Mouse (Mus musculus): ENCODE data around the gene Orc6. TPM values are rescaled to one million over a fixed set of nuclear protein-coding genes. Genes with fewer than 3 reads are reported as not detected.

Orc6 gene
- total RNA-seq, 2 experiments from 2014 or later, result 27.8 to 30.3 TPM

Other genes starting within 250 kb of the Orc6 start
- 10 to 100 TPM; 21.7 to 22.8 TPM for gene Fbxw9, start 239.6 kb upstream of the Orc6 start, total RNA-seq (2021)
- not detected for gene Gm5741, start 231.7 kb upstream of the Orc6 start, total RNA-seq (2021)
- gene Dhps, start 227.9 kb upstream of the Orc6 start, total RNA-seq (2021), result 10 to 100 TPM; 64.4 to 68.5 TPM
- gene Wdr83os, start 218.9 kb upstream of the Orc6 start, total RNA-seq (2021), result 10 to 100 TPM; 48.2 to 54.8 TPM
- 10 to 100 TPM; 26.0 to 28.9 TPM for gene Wdr83, start 218.3 kb upstream of the Orc6 start, total RNA-seq (2021)
- gene Man2b1, start 216.4 kb upstream of the Orc6 start, total RNA-seq (2021), result 10 to 100 TPM; 36.6 to 38.2 TPM
- 1 to 10 TPM; 6.7 to 8.7 TPM for gene Zfp791, start 176.5 kb upstream of the Orc6 start, total RNA-seq (2021)
- not detected for gene Cks1brt, start 147.7 kb upstream of the Orc6 start, total RNA-seq (2021)
- not detected for gene Olfr371, start 73.6 kb upstream of the Orc6 start, total RNA-seq (2021)
- 100 to 1,000 TPM; 123 to 125 TPM for gene Vps35, start 170 bp downstream of the Orc6 start, total RNA-seq (2021)
- gene Mylk3, start 86.7 kb downstream of the Orc6 start, total RNA-seq (2021), result 1 to 10 TPM; 2.3 to 3.2 TPM
- 10 to 100 TPM; 11.1 to 14.2 TPM for gene 4921524J17Rik, start 133.2 kb downstream of the Orc6 start, total RNA-seq (2021)
- gene Gpt2, start 192.9 kb downstream of the Orc6 start, total RNA-seq (2021), result 10 to 100 TPM; 56.3 to 60.1 TPM